Mouse (Mus musculus) kidney, embryonic 14.5 days (tissue): ENCODE data around the gene Mip. TPM values are rescaled to one million over a fixed set of nuclear protein-coding genes. Genes with fewer than 3 reads are reported as not detected.
"Not testable (repeated sequence)": the region's sequence is repeated elsewhere in the genome, so short reads cannot be mapped to it uniquely, and the experiment has no call there.

Source experiments
- ATAC-seq: fragments of 200-750 bp; cut with Nextera tagmentation; 2 replicates; pipeline ENCODE4 v1.8.0; 2017; ENCODE audit warnings: moderate number of reproducible peaks, mild to moderate bottlenecking, moderate TSS enrichment, moderate library complexity; ENCODE audit not compliant: low FRiP score, low TSS enrichment
- H3K27ac ChIP-seq: fragments of 300-500 bp; sonication (generic); 2 replicates; pipeline ENCODE4 v1.5.1; 2014; ENCODE audit warnings: low read depth, mild to moderate bottlenecking, low read length, moderate library complexity, mixed read lengths
- H3K27me3 ChIP-seq: fragments of 300-500 bp; sonication (generic); 2 replicates; pipeline ENCODE4 v1.6.1; 2014; ENCODE audit warnings: mild to moderate bottlenecking, low read length; ENCODE audit not compliant: control insufficient read depth, insufficient read depth
- H3K36me3 ChIP-seq: fragments of 300-500 bp; sonication (generic); 2 replicates; pipeline ENCODE4 v1.6.1; 2014; ENCODE audit warnings: low read length, mixed read lengths; ENCODE audit not compliant: control insufficient read depth, insufficient read depth
- H3K4me1 ChIP-seq: fragments of 300-500 bp; sonication (generic); 2 replicates; pipeline ENCODE4 v1.6.1; 2014; ENCODE audit warnings: low read length, mixed read lengths; ENCODE audit not compliant: control insufficient read depth, insufficient read depth
- H3K4me2 ChIP-seq: fragments of 300-500 bp; sonication (generic); replicated peaks from 2 replicates; pipeline ENCODE4 v1.6.1; 2014; ENCODE audit warnings: low read depth, mild to moderate bottlenecking, low read length
- H3K4me3 ChIP-seq: fragments of 300-500 bp; sonication (generic); 2 replicates; pipeline ENCODE4 v1.5.1; 2014; ENCODE audit warnings: mild to moderate bottlenecking, low read length
- H3K9ac ChIP-seq: fragments of 300-500 bp; sonication (generic); 2 replicates; pipeline ENCODE4 v1.6.1; 2014; ENCODE audit warnings: low read depth, mild to moderate bottlenecking, low read length, moderate library complexity
- H3K9me3 ChIP-seq: fragments of 300-500 bp; sonication (generic); 2 replicates; pipeline ENCODE4 v1.6.1; 2016; ENCODE audit warnings: low read length; ENCODE audit not compliant: control insufficient read depth
- WGBS: fragments of 180-500 bp; shearing (Covaris S2); extraction: QIAGEN DNeasy Blood & Tissue Kit; methylation state at CpG from one replicate; pipeline ENCODE4 v1.1.7; 2014; 5-methylcytosine and 5-hydroxymethylcytosine counted together
- polyA plus RNA-seq: library from polyadenylated mRNA; unstranded; fragments of >200 nt; fragmentation: Nextera tagmentation; extraction: Ambion mirVana; gene quantifications from 2 replicates; pipeline ENCODE4 v1.2.1, GENCODE M21; 2014

Mip gene
- polyA plus RNA-seq, 1 experiment from 2014 or later: not detected

GRCm38 (mm10) chr10:128188242-128188877, 37.3 kb upstream of the Mip start:
- no peak overlapping the region for H3K27ac ChIP-seq
- H3K27me3 ChIP-seq: no peaks in the 10 kb centered on the region
- WGBS: 38% methylated on average over 2 of the region's 2 CpGs
- no peak for ATAC-seq
- no peaks in the 10 kb centered on the region for H3K4me1 ChIP-seq
- no peaks in the 10 kb centered on the region for H3K9me3 ChIP-seq
- no peak overlapping the region for H3K9ac ChIP-seq
- no peak overlapping the region for H3K4me3 ChIP-seq
- no peaks in the 10 kb centered on the region for H3K36me3 ChIP-seq
- H3K4me2 ChIP-seq: no peak overlapping the region

DNA sequence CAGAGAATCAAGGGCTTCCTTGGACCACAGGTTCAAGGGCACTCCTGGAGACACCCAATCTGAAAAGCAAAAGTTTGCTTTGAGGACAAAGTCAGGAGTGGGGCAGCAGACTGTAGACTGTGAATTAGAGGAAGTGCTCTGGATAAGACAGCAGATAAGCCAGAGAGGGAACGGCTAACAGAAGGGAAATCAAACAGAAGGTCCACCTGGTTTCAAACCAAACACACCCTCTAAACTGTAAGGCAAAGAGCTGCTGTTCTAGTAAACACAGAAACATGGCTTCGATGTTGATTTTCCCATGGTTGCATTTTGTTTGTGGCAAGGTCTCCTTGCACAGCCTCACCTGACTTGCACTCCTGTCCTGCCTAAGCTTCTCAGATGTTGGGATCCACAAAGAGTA, 34.2 kb upstream of the Mip start:
- no peak for ATAC-seq
- Histone ChIP-seq H3K9me3 (no peaks in the 10 kb centered on the region), H3K4me3 (no peak overlapping the region), H3K27ac (no peak overlapping the region), H3K27me3 (peaks cover 17% of the 10 kb centered on the region; the same call in 1 of the 2 replicates), H3K4me1 (no peaks in the 10 kb centered on the region), H3K9ac (no peak overlapping the region), H3K36me3 (no peaks in the 10 kb centered on the region), H3K4me2 (no peak overlapping the region)
- WGBS: 77% methylated on average over 2 of the region's 2 CpGs

- H3K27ac ChIP-seq, ATAC-seq, H3K4me2 ChIP-seq, H3K36me3 ChIP-seq, H3K9me3 ChIP-seq, H3K4me3 ChIP-seq, H3K9ac ChIP-seq, H3K4me1 ChIP-seq: not testable (repeated sequence)
- WGBS: 85% methylated on average over 3 of the region's 3 CpGs
- peaks cover 17% of the 10 kb centered on the region; the same call in 1 of the 2 replicates for H3K27me3 ChIP-seq
These were observed 33.4 kb upstream of the Mip start for GRCm38 (mm10) chr10:128192030-128192766.

DNA sequence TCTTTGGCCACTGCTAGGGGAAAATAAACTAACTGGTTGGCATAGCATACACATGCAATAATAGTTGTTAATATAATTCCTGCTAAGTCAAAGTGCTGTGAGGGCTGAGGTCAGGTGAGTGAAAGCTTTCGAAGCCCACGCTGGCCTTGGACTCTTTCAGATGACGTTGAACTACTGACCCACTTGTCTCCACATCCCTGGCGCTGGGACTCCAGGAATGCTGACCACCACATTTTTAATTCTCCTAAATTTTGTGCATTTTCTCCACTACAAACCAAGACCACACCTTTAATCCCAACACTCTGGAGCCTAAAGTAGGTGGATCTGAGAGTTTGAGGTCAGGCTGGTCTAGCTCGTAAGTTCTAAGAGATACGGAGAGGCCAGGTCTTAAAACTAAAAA, 32.5 kb upstream of the Mip start:
- Histone ChIP-seq H3K27ac (no peak overlapping the region), H3K9me3 (no peaks in the 10 kb centered on the region)
- no peak for ATAC-seq

DNA sequence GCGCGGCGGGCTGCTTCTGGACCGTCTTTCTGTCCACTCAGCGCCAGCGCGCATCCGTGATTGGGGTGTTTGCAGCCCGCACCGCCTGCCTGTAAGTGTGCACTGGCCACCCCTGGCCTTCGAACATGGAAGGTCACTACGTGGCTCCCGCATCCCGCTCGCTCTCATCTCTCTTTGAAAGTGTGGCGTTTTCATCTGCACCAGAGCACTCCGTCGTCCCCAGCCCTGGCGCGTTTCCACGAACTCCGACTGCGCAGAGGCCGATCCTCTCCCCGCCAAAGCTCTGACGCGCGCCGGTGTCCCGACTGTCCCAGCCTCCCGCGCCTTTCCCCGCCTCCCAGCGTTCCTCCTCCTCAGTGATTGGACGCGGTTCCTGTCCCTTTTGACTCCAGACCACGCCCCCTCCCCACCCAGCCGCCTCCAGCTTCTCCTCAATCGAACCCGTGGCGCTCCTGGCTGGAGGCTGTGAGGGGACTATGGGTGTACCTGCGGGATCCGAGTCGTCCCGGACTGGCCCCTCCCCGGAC, 31.6 kb upstream of the Mip start, which contains the start of gene Gls2:
Gls2 (plus strand) TSS at position 434 of the 527 bp plus-strand sequence.
- Histone ChIP-seq H3K27me3 (peaks cover 17% of the 10 kb centered on the region; the same call in 1 of the 2 replicates), H3K36me3 (no peaks in the 10 kb centered on the region), H3K4me3 (peak within 1 kb of the TSS; percentile 68), H3K9ac (peak within 1 kb of the TSS; percentile 63), H3K27ac (peak within 1 kb of the TSS; percentile 47), H3K4me2 (peak within 1 kb of the TSS; percentile 99), H3K4me1 (no peaks in the 10 kb centered on the region), H3K9me3 (no peaks in the 10 kb centered on the region)
- under 1% methylated on average over 46 of the region's 46 CpGs for WGBS
- ATAC-seq: peak; percentile 97

More for the DNA sequence above, 32.5 kb upstream of the Mip start:
- peaks cover 17% of the 10 kb centered on the region; the same call in 1 of the 2 replicates for H3K27me3 ChIP-seq
- no peak overlapping the region for H3K9ac ChIP-seq
- no peaks in the 10 kb centered on the region for H3K4me1 ChIP-seq
- no peak overlapping the region for H3K4me2 ChIP-seq
- no peak overlapping the region for H3K4me3 ChIP-seq
- 91% methylated on average over 6 of the region's 6 CpGs for WGBS
- no peaks in the 10 kb centered on the region for H3K36me3 ChIP-seq

DNA sequence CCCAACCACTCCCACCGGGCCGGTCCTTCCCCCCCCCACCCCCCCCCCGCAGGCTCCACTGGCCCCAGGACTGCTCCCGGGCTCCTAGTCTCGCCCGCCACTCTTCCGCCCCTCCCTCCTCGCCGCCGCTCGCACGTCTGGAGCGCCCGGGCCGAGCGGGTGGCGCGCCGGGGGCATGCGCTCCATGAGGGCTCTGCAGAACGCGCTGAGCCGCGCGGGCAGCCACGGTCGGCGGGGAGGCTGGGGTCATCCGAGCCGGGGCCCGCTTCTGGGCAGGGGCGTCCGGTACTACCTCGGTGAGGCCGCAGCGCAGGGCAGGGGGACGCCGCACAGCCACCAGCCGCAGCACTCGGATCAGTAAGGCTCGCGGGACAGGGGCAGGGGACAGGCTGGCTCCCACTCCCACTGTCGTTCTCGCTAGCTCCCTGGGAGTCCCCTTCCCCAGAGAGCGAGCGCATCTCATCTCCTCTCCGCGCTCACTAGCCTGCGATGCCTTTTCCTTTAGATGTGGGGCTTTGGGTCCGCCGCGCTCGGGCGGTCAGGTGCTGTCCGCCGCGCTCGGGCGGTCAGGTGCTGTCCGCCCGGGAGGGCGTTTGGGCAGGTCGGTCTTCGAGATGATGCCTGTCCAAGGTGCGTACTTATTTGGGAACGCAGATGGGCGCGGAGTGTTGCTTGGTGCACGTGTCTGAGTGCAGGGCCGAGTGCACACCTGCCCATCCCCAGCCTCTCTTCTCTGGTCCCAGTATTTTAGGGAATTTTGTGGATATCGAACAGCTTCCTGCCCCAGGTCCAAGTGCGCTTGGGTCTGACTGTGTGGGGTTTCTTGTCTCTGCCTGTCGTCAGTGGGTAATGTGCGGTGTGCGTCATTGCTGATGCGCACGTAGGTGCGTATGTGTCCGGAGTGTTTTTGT, 30.8 kb upstream of the Mip start:
- WGBS: under 1% methylated on average over 79 of the region's 79 CpGs
- Histone ChIP-seq H3K27me3 (peaks cover 17% of the 10 kb centered on the region; the same call in 1 of the 2 replicates), H3K4me3 (peak overlapping the region; percentile 68), H3K4me1 (no peaks in the 10 kb centered on the region), H3K9me3 (no peaks in the 10 kb centered on the region), H3K36me3 (no peaks in the 10 kb centered on the region), H3K9ac (peak overlapping the region; percentile 61), H3K4me2 (peak overlapping the region; percentile 99), H3K27ac (no peak overlapping the region)
- ATAC-seq: peak; percentile 90

DNA sequence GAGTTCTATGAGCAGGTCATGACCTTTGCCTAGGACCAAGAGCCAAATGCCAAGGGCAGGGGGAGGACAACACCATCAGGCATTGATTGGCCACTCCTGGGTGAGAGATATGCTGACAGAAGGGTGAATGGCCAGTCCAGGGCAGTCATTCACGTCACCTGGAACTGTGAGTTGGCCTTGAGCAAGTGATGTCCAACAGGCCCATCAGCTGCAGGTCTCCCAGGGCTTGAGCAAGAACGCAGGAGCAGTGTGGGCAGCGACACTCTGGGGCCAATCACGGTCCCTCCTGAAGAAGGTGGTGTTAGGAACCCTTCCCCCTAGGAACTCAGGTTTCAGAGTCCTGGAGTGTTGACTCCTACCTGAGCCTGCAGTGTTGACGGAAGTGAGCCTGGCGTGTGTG, 23.8 kb upstream of the Mip start:
- no peak for ATAC-seq
- 66% methylated on average over 6 of the region's 6 CpGs for WGBS
- Histone ChIP-seq H3K27ac (no peak overlapping the region), H3K9ac (no peak overlapping the region), H3K9me3 (no peaks in the 10 kb centered on the region), H3K4me1 (no peaks in the 10 kb centered on the region), H3K27me3 (no peaks in the 10 kb centered on the region), H3K4me3 (no peak overlapping the region), H3K36me3 (peaks cover 9% of the 10 kb centered on the region; the same call in 1 of the 2 replicates), H3K4me2 (no peak overlapping the region)

- Histone ChIP-seq H3K27me3 (no peaks in the 10 kb centered on the region), H3K27ac (no peak overlapping the region), H3K4me2 (no peak overlapping the region), H3K9ac (no peak overlapping the region), H3K9me3 (no peaks in the 10 kb centered on the region), H3K4me1 (no peaks in the 10 kb centered on the region), H3K36me3 (peaks cover 9% of the 10 kb centered on the region; the same call in 1 of the 2 replicates), H3K4me3 (no peak overlapping the region)
- ATAC-seq: no peak
- WGBS: 88% methylated on average over 15 of the region's 15 CpGs
These were observed 20.7 kb upstream of the Mip start for GRCm38 (mm10) chr10:128204941-128205340.
